Mouse (Mus musculus): Measurements from ENCODE around the gene Olfr847. TPM values are rescaled to one million over a fixed set of nuclear protein-coding genes. Genes with fewer than 3 reads are reported as not detected.

Gene Olfr847
- not detected in 2 replicates for total RNA-seq (2015; ENCODE audit: low replicate concordance)
- not detected in 2 replicates for total RNA-seq (2017; ENCODE audit: low replicate concordance)

GRCm38 (mm10) chr9:19378569-19378968 lies at the start of gene Olfr847:
Olfr847 (minus strand) TSS chr9:19378669.
- ATAC-seq (replicated peaks; ENCODE audit: low FRiP score, poor library complexity, severe bottlenecking): no peak

- no peak for ATAC-seq (replicated peaks; ENCODE audit: low FRiP score, poor library complexity, severe bottlenecking)
Measured at GRCm38 (mm10) chr9:19363905-19364304, 14.6 kb downstream of the Olfr847 start, which contains the start of gene Olfr846. Olfr846 (minus strand) TSS chr9:19364005.

- ATAC-seq (replicated peaks; ENCODE audit: low FRiP score, poor library complexity, severe bottlenecking): no peak
Measured at GRCm38 (mm10) chr9:19336157-19336556, 42.3 kb downstream of the Olfr847 start, which contains the start of gene Olfr845. Olfr845 (plus strand) TSS chr9:19336457.

Other genes with a start within 250 kb of the Olfr847 start
- not detected in 2 replicates for gene Olfr837, start 242.4 kb downstream of the Olfr847 start, total RNA-seq (2015; ENCODE audit: low replicate concordance)
- not detected in 2 replicates for gene Olfr837, start 242.4 kb downstream of the Olfr847 start, total RNA-seq (2017; ENCODE audit: low replicate concordance)
- gene Olfr839-ps1, start 201.4 kb downstream of the Olfr847 start, total RNA-seq (2015; ENCODE audit: low replicate concordance): not detected in 2 replicates
- not detected in 2 replicates for gene Olfr839-ps1, start 201.4 kb downstream of the Olfr847 start, total RNA-seq (2017; ENCODE audit: low replicate concordance)
- not detected in 2 replicates for gene Olfr843, start 126.7 kb downstream of the Olfr847 start, total RNA-seq (2015; ENCODE audit: low replicate concordance)
- gene Olfr843, start 126.7 kb downstream of the Olfr847 start, total RNA-seq (2017; ENCODE audit: low replicate concordance): not detected in 2 replicates
- gene Olfr844, start 62.3 kb downstream of the Olfr847 start, total RNA-seq (2015; ENCODE audit: low replicate concordance): not detected in 2 replicates
- gene Olfr844, start 62.3 kb downstream of the Olfr847 start, total RNA-seq (2017; ENCODE audit: low replicate concordance): not detected in 2 replicates
- gene Olfr845, start 42.2 kb downstream of the Olfr847 start, total RNA-seq (2015; ENCODE audit: low replicate concordance): not detected in 2 replicates
- not detected in 2 replicates for gene Olfr845, start 42.2 kb downstream of the Olfr847 start, total RNA-seq (2017; ENCODE audit: low replicate concordance)
- gene Olfr846, start 14.7 kb downstream of the Olfr847 start, total RNA-seq (2015; ENCODE audit: low replicate concordance): not detected in 2 replicates
- not detected in 2 replicates for gene Olfr846, start 14.7 kb downstream of the Olfr847 start, total RNA-seq (2017; ENCODE audit: low replicate concordance)
- not detected in 2 replicates for gene Olfr849, start 61.6 kb upstream of the Olfr847 start, total RNA-seq (2015; ENCODE audit: low replicate concordance)
- not detected in 2 replicates for gene Olfr849, start 61.6 kb upstream of the Olfr847 start, total RNA-seq (2017; ENCODE audit: low replicate concordance)
- not detected in 2 replicates for gene Olfr850, start 99.6 kb upstream of the Olfr847 start, total RNA-seq (2015; ENCODE audit: low replicate concordance)
- gene Olfr850, start 99.6 kb upstream of the Olfr847 start, total RNA-seq (2017; ENCODE audit: low replicate concordance): not detected in 2 replicates
- gene Olfr851, start 114.6 kb upstream of the Olfr847 start, total RNA-seq (2015; ENCODE audit: low replicate concordance): not detected in 2 replicates
- not detected in 2 replicates for gene Olfr851, start 114.6 kb upstream of the Olfr847 start, total RNA-seq (2017; ENCODE audit: low replicate concordance)
- gene Olfr853, start 162.4 kb upstream of the Olfr847 start, total RNA-seq (2015; ENCODE audit: low replicate concordance): not detected in 2 replicates
- not detected in 2 replicates for gene Olfr853, start 162.4 kb upstream of the Olfr847 start, total RNA-seq (2017; ENCODE audit: low replicate concordance)
- not detected in 2 replicates for gene Olfr854, start 188.7 kb upstream of the Olfr847 start, total RNA-seq (2015; ENCODE audit: low replicate concordance)
- gene Olfr854, start 188.7 kb upstream of the Olfr847 start, total RNA-seq (2017; ENCODE audit: low replicate concordance): not detected in 2 replicates
- not detected in 2 replicates for gene Olfr855, start 203.9 kb upstream of the Olfr847 start, total RNA-seq (2015; ENCODE audit: low replicate concordance)
- not detected in 2 replicates for gene Olfr855, start 203.9 kb upstream of the Olfr847 start, total RNA-seq (2017; ENCODE audit: low replicate concordance)
- gene Zfp317, start 243.4 kb upstream of the Olfr847 start, total RNA-seq (2015; ENCODE audit: low replicate concordance): 5.8 and 7.5 TPM in 2 replicates
- 4.3 and 11.3 TPM in 2 replicates for gene Zfp317, start 243.4 kb upstream of the Olfr847 start, total RNA-seq (2017; ENCODE audit: low replicate concordance)